Mouse (Mus musculus) ES-E14 (cell line): ENCODE measurements at regions not wholly inside any gene's neighbourhood (a gene's known extent, or its start where the extent isn't known, plus 50 kb on each side); places are given as distances from the start of the nearest gene placed in this dataset.

Source experiments
- DNase-seq: peaks from one replicate; pipeline ENCODE4 v3.0.0-alpha.2; 2013; ENCODE audit warnings: low read depth, low spot score
- H3K27ac ChIP-seq: 2 replicates; pipeline ENCODE4 v1.5.1; 2012; ENCODE audit warnings: low read depth, mild to moderate bottlenecking, low read length, moderate library complexity, mixed read lengths; ENCODE audit not compliant: poor library complexity, insufficient read depth, severe bottlenecking
- H3K36me3 ChIP-seq: 2 replicates; pipeline ENCODE4 v1.6.1; 2012; ENCODE audit warnings: mild to moderate bottlenecking, low read length, moderate library complexity, mixed read lengths; ENCODE audit not compliant: control insufficient read depth, poor library complexity, insufficient read depth, severe bottlenecking
- H3K4me1 ChIP-seq, 2 experiments: fragments of 150-350 bp in 1 of 2; sonication (generic) in 1 of 2; 2 replicates each; pipeline ENCODE4 v1.6.1; 2012; ENCODE audit warnings: low read length in 2 of 2, mild to moderate bottlenecking in 1 of 2, mixed read lengths in 1 of 2; ENCODE audit not compliant: control insufficient read depth in 2 of 2, insufficient read depth in 2 of 2, poor library complexity in 1 of 2
- H3K4me3 ChIP-seq, 2 experiments: fragments of 150-350 bp in 1 of 2; sonication (generic) in 1 of 2; 2 replicates each; pipeline ENCODE4 v1.5.1; 2012; ENCODE audit warnings: low read length in 2 of 2, low read depth in 1 of 2, mild to moderate bottlenecking in 1 of 2, mixed read lengths in 1 of 2; ENCODE audit not compliant: insufficient read depth in 1 of 2, poor library complexity in 1 of 2, severe bottlenecking in 1 of 2
- H3K9ac ChIP-seq: 2 replicates; pipeline ENCODE4 v1.6.1; 2012; ENCODE audit warnings: low read depth, mild to moderate bottlenecking, low read length, mixed read lengths; ENCODE audit not compliant: poor library complexity, insufficient read depth, severe bottlenecking
- H3K9me3 ChIP-seq: fragments of 150-350 bp; sonication (generic); 2 replicates; pipeline ENCODE4 v1.6.1; 2012; ENCODE audit warnings: low read depth, mild to moderate bottlenecking, low read length; ENCODE audit not compliant: control insufficient read depth, insufficient read depth
- CHD2 ChIP-seq: IDR thresholded peaks from 2 replicates; pipeline ENCODE4 v1.6.1; 2014; ENCODE audit warnings: mild to moderate bottlenecking, low read depth, low read length, inconsistent platforms
- HCFC1 ChIP-seq: IDR thresholded peaks from 2 replicates; pipeline ENCODE4 v1.6.1; 2012; ENCODE audit warnings: low read length, inconsistent platforms, borderline replicate concordance; ENCODE audit not compliant: insufficient read depth
- MAFK ChIP-seq: IDR thresholded peaks from 2 replicates; pipeline ENCODE4 v1.6.1; 2014; ENCODE audit warnings: mild to moderate bottlenecking, low read depth, low read length, inconsistent platforms; ENCODE audit not compliant: insufficient read depth
- ZC3H11A ChIP-seq: IDR thresholded peaks from 2 replicates; pipeline ENCODE4 v1.6.1; 2012; ENCODE audit warnings: low read depth, mild to moderate bottlenecking, inconsistent platforms, low read length, borderline replicate concordance
- ZNF384 ChIP-seq: IDR thresholded peaks from 2 replicates; pipeline ENCODE4 v1.6.1; 2012; ENCODE audit warnings: low read depth, low read length, inconsistent platforms
- in situ Hi-C, 2 experiments: fragments of 600-800 bp; cut with MboI; formaldehyde crosslinking; loops; one replicate each; pipeline ENCODE4 v1.15.1; 2025; ENCODE audit warnings: low sequenced_read_pairs in 2 of 2, inconsistent platforms in 1 of 2; ENCODE audit not compliant: unreplicated experiment in 2 of 2

- H3K9me3 ChIP-seq = no peaks in the 10 kb centered on the region
- no peaks in the 10 kb centered on the region for H3K36me3 ChIP-seq
- in situ Hi-C loops = no loop called here
- no peak overlapping the region for H3K27ac ChIP-seq
- H3K9ac ChIP-seq = no peak overlapping the region
- TF ChIP-seq ZNF384 (no peak), MAFK (no peak), HCFC1 (no peak), CHD2 (no peak), ZC3H11A (no peak)
- H3K4me3 ChIP-seq = no peak overlapping the region
- no peak for DNase-seq
- H3K4me1 ChIP-seq = peaks cover 0 to under 1% of the 10 kb centered on the region in 2 experiments; a peak in 1 of 4 replicates
Measured at GRCm38 (mm10) chr1:72951365-72951764, 64.3 kb downstream of the Tnp1 start.

GRCm38 (mm10) chr1:72946235-72946634 lies 69.5 kb downstream of the Tnp1 start:
- Histone ChIP-seq H3K36me3 (no peaks in the 10 kb centered on the region), H3K27ac (no peak overlapping the region), H3K9ac (no peak overlapping the region), H3K4me1 (peaks cover 6 to 17% of the 10 kb centered on the region in 2 experiments; a peak in 3 of 4 replicates), H3K9me3 (no peaks in the 10 kb centered on the region), H3K4me3 (no peak overlapping the region)
- TF ChIP-seq ZNF384 (no peak), MAFK (no peak), ZC3H11A (no peak), HCFC1 (no peak), CHD2 (no peak; the same call in 1 of the 2 replicates)
- DNase-seq = no peak
- in situ Hi-C loops = no loop called here

DNA sequence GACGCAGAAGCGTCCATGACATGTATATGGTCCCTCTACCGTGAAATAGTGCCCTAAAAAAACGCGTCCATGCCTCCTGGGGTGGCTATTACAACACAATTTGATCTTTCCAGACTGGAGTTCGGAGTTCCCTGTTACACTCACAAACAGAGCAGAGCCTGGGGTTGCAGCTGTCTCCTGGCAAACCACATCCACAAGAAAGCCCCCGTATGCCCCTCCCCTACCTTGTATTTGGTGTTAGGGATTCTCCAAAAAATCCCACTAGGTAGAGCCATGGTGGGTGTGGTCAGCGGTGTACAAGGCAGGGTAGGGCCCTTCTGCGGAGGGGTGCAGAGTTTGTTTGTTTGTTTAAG lies 70.0 kb downstream of the Tnp1 start:
- peaks cover 6 to 17% of the 10 kb centered on the region in 2 experiments; a peak in 3 of 4 replicates for H3K4me1 ChIP-seq
- no peak overlapping the region for H3K27ac ChIP-seq
- H3K9me3 ChIP-seq = no peaks in the 10 kb centered on the region
- H3K36me3 ChIP-seq = no peaks in the 10 kb centered on the region
- TF ChIP-seq ZNF384 = no peak
- TF ChIP-seq MAFK = no peak
- no peak for TF ChIP-seq HCFC1
- TF ChIP-seq ZC3H11A = no peak
- no peak for TF ChIP-seq CHD2
- in situ Hi-C loops = no loop called here
- H3K9ac ChIP-seq = no peak overlapping the region
- H3K4me3 ChIP-seq = peak overlapping the region in 1 of 2 experiments; percentile 43; a peak in 1 of 4 replicates
- DNase-seq = no peak

DNA sequence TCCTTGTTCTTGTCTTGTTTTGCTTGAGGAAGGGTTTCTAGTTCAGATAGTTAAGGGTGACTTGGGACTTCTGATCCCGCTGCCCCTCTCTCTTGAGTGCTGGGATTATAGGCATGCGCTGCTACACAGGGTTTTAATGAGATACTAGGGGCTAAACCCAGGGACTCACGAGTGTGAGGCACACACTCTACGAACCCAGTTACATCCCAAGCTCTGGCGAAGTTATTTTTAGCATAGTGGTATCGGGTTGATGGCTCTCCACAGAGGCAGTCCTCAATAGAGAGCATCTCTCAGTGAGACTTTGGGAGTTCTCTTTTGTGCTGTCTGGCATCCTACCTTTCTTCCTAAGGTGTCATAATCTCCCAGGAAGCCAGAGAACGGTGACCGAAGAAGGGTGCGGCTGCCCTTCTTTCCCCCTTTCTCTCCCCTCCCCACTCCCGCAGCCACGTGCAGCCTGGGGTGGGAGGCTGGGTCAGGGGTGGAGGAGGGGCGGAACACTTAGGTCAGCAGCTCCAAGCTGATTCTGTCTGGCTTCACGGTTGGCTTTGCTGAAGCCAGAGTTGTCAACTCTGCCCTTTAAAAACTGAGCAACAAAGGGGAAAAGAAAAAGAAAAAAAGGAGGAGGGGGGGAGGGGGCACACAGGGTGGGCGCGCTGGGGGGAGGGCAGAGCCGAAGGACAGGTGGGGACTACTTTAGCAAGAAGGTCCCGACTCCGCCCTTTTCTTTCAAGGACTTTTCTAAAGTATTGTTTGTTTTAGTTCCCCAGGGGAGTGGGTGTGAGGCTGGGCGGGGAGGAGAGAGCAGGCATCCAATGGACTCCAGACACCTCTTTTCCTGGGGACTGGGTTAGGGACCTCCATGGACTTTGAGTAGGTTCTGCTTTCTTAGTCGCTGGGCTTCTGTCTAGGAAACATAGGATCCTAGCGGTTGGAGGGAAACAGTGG lies 70.4 kb upstream of the Igfbp5 start:
- DNase-seq = peak; percentile 68
- in situ Hi-C loops = no loop called here
- Histone ChIP-seq H3K9ac (peak overlapping the region; percentile 13; the same call in 1 of the 2 replicates), H3K4me1 (peaks cover 6 to 17% of the 10 kb centered on the region in 2 experiments; a peak in 3 of 4 replicates), H3K9me3 (no peaks in the 10 kb centered on the region), H3K36me3 (no peaks in the 10 kb centered on the region), H3K27ac (no peak overlapping the region), H3K4me3 (peak overlapping the region in 1 of 2 experiments; percentile 43; a peak in 2 of 4 replicates)
- TF ChIP-seq ZNF384 (no peak), CHD2 (no peak), MAFK (no peak), HCFC1 (no peak), ZC3H11A (no peak)
